Mouse (Mus musculus): Measurements from ENCODE around the gene Ikzf2.
A peak's percentile ranks its signal among the peaks of the same experiment; 100 is the strongest.

Ikzf2 gene

DNA sequence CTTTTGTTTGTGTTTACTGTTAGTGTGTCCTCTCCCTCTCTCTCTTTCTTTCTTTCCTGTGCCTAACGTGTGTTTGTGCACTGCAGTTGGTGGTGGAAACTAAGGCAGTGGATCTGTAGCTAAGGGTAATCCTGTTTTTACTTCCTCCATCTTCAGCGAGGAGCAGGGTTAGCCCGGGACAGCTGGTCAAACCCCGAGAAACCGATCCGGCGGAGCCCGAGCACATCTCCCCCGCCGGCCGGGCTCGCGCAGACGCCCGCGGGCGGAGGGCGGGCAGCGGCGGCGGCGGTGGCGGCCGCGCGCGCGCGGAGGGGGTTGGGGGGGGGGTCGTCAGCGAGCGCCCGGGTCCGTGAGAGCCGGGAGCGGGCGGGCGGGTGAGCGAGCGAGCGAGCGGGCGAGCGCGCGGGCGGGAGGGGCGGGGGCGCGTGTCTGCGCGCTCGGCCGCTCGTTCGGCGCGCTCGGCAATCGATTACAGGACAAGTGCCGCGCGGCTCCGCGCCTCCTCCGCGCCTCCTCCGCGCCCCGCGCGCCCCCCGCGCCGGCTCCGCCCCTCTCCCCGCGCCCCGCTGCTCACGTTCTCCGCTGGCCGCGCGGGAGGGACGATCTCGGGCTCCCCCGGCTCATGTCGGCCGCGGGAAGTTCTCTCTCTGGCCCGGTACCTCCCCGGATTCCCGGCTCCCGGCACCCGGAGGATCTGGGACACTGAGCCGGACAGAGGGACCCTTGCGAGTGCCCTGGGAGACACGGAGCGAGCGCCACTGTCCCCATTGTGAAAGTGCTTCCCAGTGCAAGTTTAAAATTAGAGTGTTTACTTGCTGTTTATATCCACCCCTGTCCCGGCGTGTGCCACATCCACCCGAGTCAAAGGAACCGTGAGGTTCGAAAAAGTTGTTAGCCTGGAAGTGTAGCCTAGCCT is at the start of gene Ikzf2:
Gene Ikzf2 (minus strand): TSS at position 170 of the 916 bp plus-strand sequence.
- DNase-seq (ENCODE audit: low spot score), result peak; percentile 66

GRCm38 (mm10) chr1:69729729-69730128 is 42.7 kb upstream of the Ikzf2 start:
- no peak for DNase-seq (ENCODE audit: low spot score)

- no peak for DNase-seq (ENCODE audit: low spot score)
Observed at GRCm38 (mm10) chr1:69729031-69729679, 42.1 kb upstream of the Ikzf2 start.

- no peak for DNase-seq (ENCODE audit: low spot score)
Observed at GRCm38 (mm10) chr1:69727968-69728367, 40.9 kb upstream of the Ikzf2 start.

DNA sequence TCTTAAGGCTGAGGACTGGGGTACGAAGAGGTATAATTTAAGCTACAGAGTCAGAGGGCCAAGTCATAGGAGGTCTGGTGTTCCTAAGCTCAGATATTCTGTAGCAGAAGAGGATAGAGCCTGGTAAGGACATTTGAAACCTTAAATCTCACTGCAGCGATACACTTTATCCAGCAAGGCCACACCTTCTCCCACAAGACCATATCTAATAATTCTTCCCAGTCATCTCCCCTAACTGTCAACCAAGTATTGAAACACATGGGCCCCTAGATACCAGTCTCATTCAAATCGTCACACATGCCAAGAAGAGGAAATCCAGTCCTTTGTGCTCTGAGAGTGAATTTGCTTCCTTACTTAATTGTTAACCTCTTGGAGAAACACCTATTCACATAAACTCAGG is 30.1 kb upstream of the Ikzf2 start:
- DNase-seq (ENCODE audit: low spot score), result no peak

DNA sequence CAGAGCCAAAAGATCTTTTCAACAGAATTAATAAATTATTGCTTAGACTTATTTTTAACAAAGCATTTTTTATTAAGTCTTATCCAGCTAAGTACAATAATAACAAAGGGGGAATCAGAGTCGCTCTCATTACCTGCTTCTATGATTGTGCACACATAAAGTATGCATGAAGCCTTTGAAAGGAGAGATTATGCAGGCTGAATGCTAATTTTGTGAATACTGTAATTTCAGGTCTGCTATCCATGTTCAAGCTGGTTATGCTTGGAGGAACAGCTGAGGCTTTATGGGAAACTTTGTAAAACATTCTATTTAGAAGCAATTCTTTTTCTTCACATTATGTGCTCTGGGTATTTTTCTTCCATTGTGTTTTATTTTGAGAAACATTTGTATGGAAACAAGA is 21.5 kb upstream of the Ikzf2 start:
- no peak for DNase-seq (ENCODE audit: low spot score)

- no peak for DNase-seq (ENCODE audit: low spot score)
Observed at GRCm38 (mm10) chr1:69703506-69704156, 16.6 kb upstream of the Ikzf2 start.

DNA sequence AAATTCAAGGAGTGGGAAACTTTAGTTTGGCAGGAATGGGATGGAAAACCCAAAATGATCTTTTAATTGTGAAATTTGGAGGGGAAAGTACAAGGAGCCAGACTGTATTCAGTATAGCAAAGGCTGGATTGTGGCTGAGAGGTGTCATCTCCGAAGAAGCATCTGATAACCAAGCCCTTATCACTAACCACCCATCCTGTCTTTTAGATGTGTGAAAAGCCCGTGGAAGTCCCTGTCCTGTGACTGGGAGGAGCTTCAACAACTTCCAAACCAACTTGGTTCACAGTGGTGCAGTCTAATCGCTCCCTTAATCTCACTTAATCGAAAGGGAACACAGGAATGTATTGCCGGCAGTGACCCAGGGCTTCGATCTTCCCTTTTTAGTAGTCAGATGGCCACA is 4.9 kb upstream of the Ikzf2 start:
- DNase-seq (ENCODE audit: low spot score), result no peak

DNA sequence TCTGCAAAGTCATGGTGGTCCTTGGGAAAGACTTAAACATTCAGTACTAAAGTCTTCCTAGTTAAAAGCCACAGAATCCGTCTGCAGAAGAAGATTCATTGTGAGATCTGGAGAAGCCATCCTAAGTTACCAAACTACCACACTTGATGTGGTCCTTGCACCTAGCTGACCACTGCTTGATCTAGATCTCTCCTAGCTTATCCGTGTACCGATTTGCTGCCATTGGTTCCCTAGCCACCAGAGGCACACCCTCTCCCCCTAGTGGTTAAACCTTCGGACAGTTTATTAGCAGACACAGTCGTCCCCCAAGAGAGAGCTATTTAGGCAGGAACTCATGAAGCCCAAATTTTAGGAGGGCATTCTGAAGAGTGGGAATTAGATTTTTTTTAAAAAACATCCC is 1.9 kb upstream of the Ikzf2 start:
- DNase-seq (ENCODE audit: low spot score), result peak; percentile 61

GRCm38 (mm10) chr1:69688118-69688517 is 1.1 kb upstream of the Ikzf2 start:
- no peak for DNase-seq (ENCODE audit: low spot score)

GRCm38 (mm10) chr1:69686741-69687075 is 337 bp downstream of the Ikzf2 start:
- no peak for DNase-seq (ENCODE audit: low spot score)

GRCm38 (mm10) chr1:69685890-69686490 is 1.1 kb downstream of the Ikzf2 start:
- no peak for DNase-seq (ENCODE audit: low spot score)

DNA sequence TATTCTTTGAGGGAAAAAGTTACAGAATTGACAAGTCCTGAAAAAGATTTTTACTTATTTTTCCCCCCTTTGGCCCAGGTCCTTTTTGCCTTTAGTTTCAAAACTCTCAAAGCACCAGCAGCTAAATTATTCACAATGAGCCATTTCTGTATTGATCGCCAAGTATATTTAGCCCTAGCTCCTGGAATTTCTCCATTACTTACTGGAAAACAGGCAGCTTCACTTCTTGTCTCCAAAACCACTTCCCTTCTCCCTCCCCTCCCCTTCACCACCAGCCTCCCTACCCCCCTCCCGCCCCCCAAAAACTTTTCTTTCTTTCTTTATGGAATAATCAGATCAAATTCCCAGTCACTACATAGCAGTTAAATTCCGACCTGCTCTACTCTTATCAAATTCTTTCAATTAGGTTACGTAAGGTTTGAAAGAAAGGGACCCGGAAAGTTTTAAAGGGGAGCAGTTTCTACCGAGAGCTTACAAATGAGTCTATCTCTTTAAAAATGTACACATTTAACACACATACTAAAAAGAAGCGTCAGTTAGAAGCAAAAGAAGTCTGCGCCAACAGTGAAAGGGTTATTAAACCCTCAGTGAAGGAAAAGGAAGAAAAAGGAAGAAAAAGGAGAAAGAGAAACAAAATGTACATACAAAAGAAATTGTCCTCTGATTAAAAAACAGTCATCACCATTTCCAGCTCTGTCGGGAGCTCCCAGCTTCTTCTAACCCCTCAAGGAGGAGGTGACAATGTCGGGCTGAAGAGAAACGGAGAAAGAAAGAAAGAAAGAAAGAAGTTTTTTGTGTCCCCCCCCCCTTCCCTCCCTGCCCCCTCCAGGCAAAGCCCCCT is 1.8 kb downstream of the Ikzf2 start:
- DNase-seq (ENCODE audit: low spot score), result no peak

- DNase-seq (ENCODE audit: low spot score), result no peak
Observed at GRCm38 (mm10) chr1:69684280-69685040, 2.6 kb downstream of the Ikzf2 start.

- DNase-seq (ENCODE audit: low spot score), result no peak
Observed at GRCm38 (mm10) chr1:69683851-69684250, 3.2 kb downstream of the Ikzf2 start.

DNA sequence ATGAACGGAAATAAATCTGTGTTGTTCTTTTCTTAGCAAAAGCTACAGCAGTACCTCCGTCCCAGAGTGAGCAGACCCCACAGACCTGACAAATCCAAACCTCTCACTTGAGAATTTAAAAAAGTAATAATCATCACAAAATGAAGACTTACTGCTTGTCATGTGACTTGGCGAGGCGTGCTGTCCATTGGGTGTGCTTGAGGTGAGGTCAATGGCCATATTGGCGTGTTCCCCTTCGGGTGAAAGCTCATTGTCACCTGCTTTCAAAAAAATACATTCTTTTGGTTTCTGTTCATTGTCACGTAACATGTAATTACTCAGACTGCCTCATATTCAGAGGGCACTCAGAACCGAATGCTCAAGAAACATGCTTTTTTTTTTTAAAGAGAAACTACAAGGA is 4.0 kb downstream of the Ikzf2 start:
- DNase-seq (ENCODE audit: low spot score), result peak; percentile 43

DNA sequence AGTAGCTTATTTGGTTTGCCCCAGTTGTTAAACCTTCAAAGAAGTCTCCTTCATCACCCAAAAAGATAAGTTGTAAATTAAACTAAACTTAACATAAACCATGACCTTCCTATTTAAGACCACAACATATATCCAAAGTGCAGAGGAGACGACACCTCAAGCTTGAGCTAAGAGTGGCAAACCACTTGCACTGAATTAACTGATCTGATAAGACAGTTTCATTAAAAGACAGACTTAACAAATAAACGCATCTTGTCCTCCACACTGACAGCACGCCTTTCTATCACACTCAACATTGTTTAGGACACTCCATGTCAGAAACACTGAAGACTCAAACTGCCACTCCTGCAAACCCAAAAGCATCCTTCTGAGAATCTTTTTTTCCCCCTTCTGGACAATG is 4.8 kb downstream of the Ikzf2 start:
- no peak for DNase-seq (ENCODE audit: low spot score)

- peak; percentile 37 for DNase-seq (ENCODE audit: low spot score)
Observed at GRCm38 (mm10) chr1:69681003-69681402, 6.0 kb downstream of the Ikzf2 start.

DNA sequence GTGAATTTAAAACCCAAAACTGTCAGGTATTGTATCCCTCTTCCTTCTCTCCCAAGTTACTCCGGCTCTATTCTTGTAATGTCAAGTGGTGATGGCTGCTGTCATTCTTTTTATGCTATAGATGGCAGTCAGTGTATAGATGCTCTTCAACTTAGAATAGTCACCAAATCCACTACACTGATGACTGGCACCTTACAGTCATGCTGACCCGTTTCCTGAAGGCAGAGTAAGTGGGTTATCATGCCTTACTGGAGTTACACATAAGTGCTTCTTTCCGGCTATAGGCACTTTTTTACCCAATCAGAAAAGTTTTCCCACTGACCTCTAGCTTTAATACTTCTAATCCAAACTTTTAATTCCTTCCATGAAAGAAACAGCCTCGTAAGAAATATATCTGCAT is 6.5 kb downstream of the Ikzf2 start:
- DNase-seq (ENCODE audit: low spot score), result no peak

- no peak for DNase-seq (ENCODE audit: low spot score)
Observed at GRCm38 (mm10) chr1:69669897-69670404, 17.1 kb downstream of the Ikzf2 start.

GRCm38 (mm10) chr1:69667456-69667855 is 19.6 kb downstream of the Ikzf2 start:
- no peak for DNase-seq (ENCODE audit: low spot score)

Data from T-cell, adult 2 months (primary cell).